Mouse (Mus musculus) T-helper 1 cell (primary cell): ENCODE measurements around the gene Nptn.
"Not testable (repeated sequence)": the region's sequence is repeated elsewhere in the genome, so short reads cannot be mapped to it uniquely, and the experiment has no call there.

Experiments used
- in situ Hi-C: fragments of 300-600 bp; cut with MboI, MseI; formaldehyde crosslinking; loops from one replicate; pipeline ENCODE4 v1.15.1; 2025; ENCODE audit warnings: high pct_unique_total_duplicates

Gene Nptn

GRCm38 (mm10) chr9:58557457-58558455 lies 24.3 kb upstream of the Nptn start:
- in situ Hi-C loops, result loop anchor here (10.0 kb wide), 2 partner anchors 107 to 1783 kb away; no protein-coding TSS in a partner anchor

GRCm38 (mm10) chr9:58560211-58560610 lies 21.8 kb upstream of the Nptn start:
- in situ Hi-C loops, result no loop called here

GRCm38 (mm10) chr9:58565945-58566344 lies 16.1 kb upstream of the Nptn start:
- in situ Hi-C loops, result not testable (repeated sequence)

- in situ Hi-C loops, result no loop called here
Observed at GRCm38 (mm10) chr9:58567682-58568081, 14.4 kb upstream of the Nptn start.

GRCm38 (mm10) chr9:58571001-58571400 lies 11.0 kb upstream of the Nptn start:
- in situ Hi-C loops, result no loop called here

GRCm38 (mm10) chr9:58578669-58579068 lies 3.4 kb upstream of the Nptn start:
- in situ Hi-C loops, result loop anchor here (5.0 to 25.0 kb wide), 2 partner anchors 39 to 716 kb away; no protein-coding TSS in a partner anchor

- in situ Hi-C loops, result loop anchor here (25.0 kb wide), 1 partner anchor 718 kb away; no protein-coding TSS in a partner anchor
Observed at GRCm38 (mm10) chr9:58580453-58581195, 1.4 kb upstream of the Nptn start.

GRCm38 (mm10) chr9:58581283-58581930 lies 633 bp upstream of the Nptn start:
- in situ Hi-C loops, result loop anchor here (25.0 kb wide), 1 partner anchor 719 kb away; no protein-coding TSS in a partner anchor

GRCm38 (mm10) chr9:58582581-58583266 lies 684 bp downstream of the Nptn start:
- in situ Hi-C loops, result loop anchor here (25.0 kb wide), 1 partner anchor 720 kb away; no protein-coding TSS in a partner anchor

- in situ Hi-C loops, result loop anchor here (25.0 kb wide), 1 partner anchor 721 kb away; no protein-coding TSS in a partner anchor
Observed at GRCm38 (mm10) chr9:58583267-58583641, 1.2 kb downstream of the Nptn start.

GRCm38 (mm10) chr9:58584323-58584722 lies 2.3 kb downstream of the Nptn start:
- in situ Hi-C loops, result loop anchor here (25.0 kb wide), 1 partner anchor 722 kb away; no protein-coding TSS in a partner anchor

- in situ Hi-C loops, result loop anchor here (25.0 kb wide), 1 partner anchor 726 kb away; no protein-coding TSS in a partner anchor
Observed at GRCm38 (mm10) chr9:58588657-58589056, 6.6 kb downstream of the Nptn start.

GRCm38 (mm10) chr9:58595313-58595712 lies 13.3 kb downstream of the Nptn start:
- in situ Hi-C loops, result loop anchor here (25.0 kb wide), 1 partner anchor 733 kb away; no protein-coding TSS in a partner anchor

GRCm38 (mm10) chr9:58613790-58614189 lies 31.8 kb downstream of the Nptn start:
- in situ Hi-C loops, result no loop called here

GRCm38 (mm10) chr9:58615064-58615938 lies 33.3 kb downstream of the Nptn start:
- in situ Hi-C loops, result loop anchor here (5.0 kb wide), 1 partner anchor 38 kb away; no protein-coding TSS in a partner anchor

GRCm38 (mm10) chr9:58623009-58623408 lies 41.0 kb downstream of the Nptn start:
- in situ Hi-C loops, result no loop called here

- in situ Hi-C loops, result loop anchor here (5.0 kb wide), 1 partner anchor 85 kb away; no protein-coding TSS in a partner anchor
Observed at GRCm38 (mm10) chr9:58627197-58627596, 45.2 kb downstream of the Nptn start.

- in situ Hi-C loops, result no loop called here
Observed at GRCm38 (mm10) chr9:58630441-58630840, 48.4 kb downstream of the Nptn start.
